Mouse (Mus musculus): Measurements from ENCODE around the gene Ccnd2. TPM values are rescaled to one million over a fixed set of nuclear protein-coding genes. Genes with fewer than 3 reads are reported as not detected.
A peak's percentile ranks its signal among the peaks of the same experiment; 100 is the strongest.

Gene Ccnd2
- polyA plus RNA-seq (2015; fragmentation: Nextera tagmentation; extraction: Ambion mirVana): 364 and 419 TPM in 2 replicates

DNA sequence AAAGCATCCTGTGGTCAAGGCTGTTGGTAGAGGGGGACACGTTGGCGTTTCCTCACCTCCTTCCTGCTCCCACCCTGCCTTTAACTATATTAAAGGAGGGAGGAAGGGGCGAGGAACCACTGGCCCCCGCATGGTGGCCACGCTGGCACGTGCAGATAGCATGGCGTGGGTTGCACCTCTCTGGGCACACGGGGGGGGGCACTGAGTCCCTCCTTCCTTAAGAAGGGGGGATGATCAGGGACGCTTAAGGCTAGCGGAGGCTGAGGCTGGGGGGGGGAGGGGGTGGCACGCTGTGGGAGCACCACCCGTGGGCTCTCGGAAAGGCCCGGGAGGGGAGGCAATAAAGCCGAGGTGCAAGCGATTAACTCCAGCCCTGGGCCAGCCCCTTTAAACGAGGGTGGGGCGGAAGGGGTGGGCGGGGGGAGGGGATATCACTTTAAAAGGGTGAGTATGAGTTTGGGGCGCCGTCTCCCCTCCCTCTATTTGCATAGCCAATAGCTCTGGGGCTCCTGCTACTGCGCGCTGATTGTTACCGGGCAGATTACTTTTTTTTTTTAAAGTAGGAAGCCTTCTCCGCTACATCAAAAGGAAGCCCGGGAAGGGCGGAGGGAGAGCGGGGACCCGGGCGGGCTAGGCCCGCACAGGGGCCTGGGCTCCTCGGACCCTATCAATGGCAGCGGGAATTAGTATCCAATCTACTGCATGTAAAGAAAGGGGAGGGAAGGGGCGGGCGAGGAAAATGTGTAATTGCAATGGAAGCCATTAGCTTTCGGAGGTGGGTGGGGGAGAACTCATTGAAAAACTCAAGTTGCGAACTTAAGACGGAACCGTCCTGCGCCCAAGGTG is at the start of gene Ccnd2:
Gene Ccnd2, minus strand, starts transcription at position 88 of the 846 bp plus-strand sequence.
- Histone ChIP-seq H3K4me1 (replicated peaks; ENCODE audit: insufficient read depth, low read length) (peaks cover 18% of the 10 kb centered on the region), H3K27ac (peak within 1 kb of the TSS; percentile 90), H3K27me3 (ENCODE audit: insufficient read depth, low read length) (no peaks in the 10 kb centered on the region), H3K4me2 (ENCODE audit: low read length) (peak within 1 kb of the TSS; percentile 91), H3K9me3 (replicated peaks; ENCODE audit: low read length) (no peaks in the 10 kb centered on the region), H3K9ac (ENCODE audit: low read depth, low read length) (peak within 1 kb of the TSS; percentile 59), H3K36me3 (ENCODE audit: insufficient read depth, low read length) (no peaks in the 10 kb centered on the region), H3K4me3 (replicated peaks; ENCODE audit: low read depth, low read length) (peak within 1 kb of the TSS; percentile 80)
- DNase-seq (ENCODE audit: low spot score) (peak; percentile 95), ATAC-seq (replicated peaks; ENCODE audit: low FRiP score, low read depth) (peak; percentile 60)
- TF ChIP-seq CTCF (IDR thresholded peaks at IDR 0.05; ENCODE audit: low read depth): no peak
- under 1% methylated on average over 39 of the region's 40 CpGs for WGBS

DNA sequence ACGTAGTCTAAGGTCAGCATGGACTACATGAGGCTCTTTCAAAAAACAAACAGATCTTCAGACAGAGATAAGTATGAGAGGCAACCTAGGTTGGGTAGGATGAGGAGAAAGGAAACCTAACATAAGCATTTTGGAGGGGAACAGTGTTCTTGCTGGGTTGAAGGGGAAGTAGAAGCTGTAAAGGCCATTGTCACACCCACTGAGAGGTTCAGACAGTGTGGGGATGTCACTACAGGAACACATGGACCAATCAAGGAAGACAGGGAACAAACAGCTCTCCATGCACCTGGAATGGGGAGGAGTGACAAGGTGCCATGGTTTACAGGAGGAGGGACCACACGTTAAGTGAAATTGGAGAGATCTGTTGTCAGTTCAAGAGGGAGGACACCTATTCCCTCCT is 45.0 kb upstream of the Ccnd2 start:
- TF ChIP-seq CTCF (IDR thresholded peaks at IDR 0.05; ENCODE audit: low read depth): no peak
- 69% methylated on average over 2 of the region's 2 CpGs for WGBS
- DNase-seq (ENCODE audit: low spot score) (no peak), ATAC-seq (replicated peaks; ENCODE audit: low FRiP score, low read depth) (no peak)
- Histone ChIP-seq H3K27ac (no peak overlapping the region), H3K9ac (ENCODE audit: low read depth, low read length) (no peak overlapping the region), H3K9me3 (replicated peaks; ENCODE audit: low read length) (no peaks in the 10 kb centered on the region), H3K4me3 (replicated peaks; ENCODE audit: low read depth, low read length) (no peak overlapping the region), H3K36me3 (ENCODE audit: insufficient read depth, low read length) (no peaks in the 10 kb centered on the region), H3K27me3 (ENCODE audit: insufficient read depth, low read length) (no peaks in the 10 kb centered on the region), H3K4me1 (replicated peaks; ENCODE audit: insufficient read depth, low read length) (no peaks in the 10 kb centered on the region), H3K4me2 (ENCODE audit: low read length) (no peak overlapping the region)

DNA sequence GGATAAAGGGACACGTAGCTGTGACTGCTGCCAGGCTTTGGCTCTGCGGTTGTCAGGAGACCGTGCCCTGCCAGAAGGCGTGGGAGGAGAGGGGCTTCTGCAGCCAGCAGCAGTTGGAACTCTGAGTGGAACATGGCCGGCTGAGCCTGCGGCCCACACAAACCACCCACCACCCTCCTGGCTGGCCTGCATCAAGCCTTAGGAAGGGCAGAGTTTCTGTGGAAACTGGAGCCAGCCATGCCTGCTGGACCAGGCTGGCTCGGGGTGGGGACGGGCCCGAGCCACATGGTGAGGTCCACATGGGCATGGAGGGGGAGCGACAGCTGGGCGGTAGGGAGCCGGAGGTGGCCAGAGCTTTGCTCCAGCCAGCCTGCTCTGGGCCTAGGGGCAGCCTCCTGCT is 29.3 kb upstream of the Ccnd2 start:
- Histone ChIP-seq H3K4me2 (ENCODE audit: low read length) (no peak overlapping the region), H3K27ac (no peak overlapping the region), H3K9me3 (replicated peaks; ENCODE audit: low read length) (no peaks in the 10 kb centered on the region), H3K36me3 (ENCODE audit: insufficient read depth, low read length) (no peaks in the 10 kb centered on the region), H3K27me3 (ENCODE audit: insufficient read depth, low read length) (no peaks in the 10 kb centered on the region), H3K4me1 (replicated peaks; ENCODE audit: insufficient read depth, low read length) (peaks cover 8% of the 10 kb centered on the region; the same call in 1 of the 2 replicates), H3K4me3 (replicated peaks; ENCODE audit: low read depth, low read length) (no peak overlapping the region), H3K9ac (ENCODE audit: low read depth, low read length) (no peak overlapping the region)
- DNase-seq (ENCODE audit: low spot score) (no peak), ATAC-seq (replicated peaks; ENCODE audit: low FRiP score, low read depth) (no peak)
- TF ChIP-seq CTCF (IDR thresholded peaks at IDR 0.05; ENCODE audit: low read depth): no peak
- WGBS: 45% methylated on average over 12 of the region's 12 CpGs

DNA sequence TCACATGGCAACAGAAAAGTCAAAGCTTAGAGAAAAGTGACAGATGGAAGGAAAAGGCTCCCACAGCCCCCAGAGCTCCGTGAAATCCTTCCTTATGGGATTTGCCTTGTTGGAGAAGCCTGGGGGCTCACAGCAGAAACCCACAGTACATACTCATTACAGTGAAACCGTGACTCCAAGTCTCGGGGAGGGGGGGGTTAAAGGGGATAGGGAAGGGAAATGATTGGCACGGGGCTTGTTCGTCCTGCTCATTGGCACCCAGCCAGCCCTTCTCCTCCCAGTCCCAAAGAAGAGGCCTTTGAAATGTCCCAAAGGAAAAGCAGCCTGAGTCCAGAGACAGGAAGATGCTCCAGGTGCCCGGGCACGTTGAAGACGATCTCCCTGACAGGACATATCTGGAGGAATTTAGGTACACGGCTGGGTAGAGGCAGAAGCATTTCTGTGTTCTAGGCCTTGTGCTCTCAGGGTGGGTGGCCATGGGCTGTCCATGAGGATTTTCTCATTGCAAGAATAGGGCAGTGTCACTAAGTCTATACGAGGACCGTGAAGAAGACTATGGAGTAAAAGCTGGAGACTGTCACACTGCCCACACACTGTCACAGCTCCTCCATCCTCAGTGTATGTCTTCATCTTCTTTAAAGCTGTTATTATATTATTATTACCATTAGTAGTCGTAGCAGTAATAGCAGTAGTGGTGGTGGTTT is 27.2 kb upstream of the Ccnd2 start:
- Histone ChIP-seq H3K4me3 (replicated peaks; ENCODE audit: low read depth, low read length) (no peak overlapping the region), H3K27ac (no peak overlapping the region), H3K36me3 (ENCODE audit: insufficient read depth, low read length) (no peaks in the 10 kb centered on the region), H3K4me2 (ENCODE audit: low read length) (no peak overlapping the region), H3K9me3 (replicated peaks; ENCODE audit: low read length) (no peaks in the 10 kb centered on the region), H3K4me1 (replicated peaks; ENCODE audit: insufficient read depth, low read length) (peaks cover 6% of the 10 kb centered on the region; the same call in 1 of the 2 replicates), H3K27me3 (ENCODE audit: insufficient read depth, low read length) (no peaks in the 10 kb centered on the region), H3K9ac (ENCODE audit: low read depth, low read length) (no peak overlapping the region)
- TF ChIP-seq CTCF (IDR thresholded peaks at IDR 0.05; ENCODE audit: low read depth): no peak
- WGBS: 57% methylated on average over 12 of the region's 12 CpGs
- no peak for DNase-seq (ENCODE audit: low spot score)
- ATAC-seq (replicated peaks; ENCODE audit: low FRiP score, low read depth): no peak

DNA sequence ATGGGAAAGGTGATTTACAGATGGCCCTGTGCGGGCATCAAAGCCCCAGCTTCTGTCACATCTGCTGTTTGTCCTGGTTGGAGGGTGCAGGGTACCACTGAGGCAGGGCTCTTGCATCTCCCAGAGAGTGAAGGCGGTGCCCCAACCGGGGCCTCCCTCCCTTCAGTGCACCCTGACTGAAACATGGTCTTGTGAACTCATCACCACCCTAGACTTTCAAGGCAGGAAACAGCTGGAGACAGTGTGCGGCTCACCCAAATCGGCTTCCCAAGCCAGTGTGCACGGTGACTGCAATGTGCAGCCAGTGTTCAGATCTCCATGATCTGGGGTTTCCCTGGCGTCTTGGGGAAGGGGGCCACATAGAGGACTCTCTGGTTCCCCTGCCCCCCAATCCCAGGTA is 26.0 kb upstream of the Ccnd2 start:
- H3K4me2 ChIP-seq (ENCODE audit: low read length): no peak overlapping the region
- no peaks in the 10 kb centered on the region for H3K36me3 ChIP-seq (ENCODE audit: insufficient read depth, low read length)
- no peaks in the 10 kb centered on the region for H3K27me3 ChIP-seq (ENCODE audit: insufficient read depth, low read length)
- peaks cover 6% of the 10 kb centered on the region; the same call in 1 of the 2 replicates for H3K4me1 ChIP-seq (replicated peaks; ENCODE audit: insufficient read depth, low read length)
- ATAC-seq (replicated peaks; ENCODE audit: low FRiP score, low read depth) (no peak), DNase-seq (ENCODE audit: low spot score) (peak; percentile 39)
- H3K27ac ChIP-seq: peak overlapping the region; percentile 19; the same call in 1 of the 2 replicates
- no peaks in the 10 kb centered on the region for H3K9me3 ChIP-seq (replicated peaks; ENCODE audit: low read length)
- no peak overlapping the region for H3K9ac ChIP-seq (ENCODE audit: low read depth, low read length)
- 53% methylated on average over 7 of the region's 7 CpGs for WGBS
- no peak for TF ChIP-seq CTCF (IDR thresholded peaks at IDR 0.05; ENCODE audit: low read depth)
- H3K4me3 ChIP-seq (replicated peaks; ENCODE audit: low read depth, low read length): no peak overlapping the region

DNA sequence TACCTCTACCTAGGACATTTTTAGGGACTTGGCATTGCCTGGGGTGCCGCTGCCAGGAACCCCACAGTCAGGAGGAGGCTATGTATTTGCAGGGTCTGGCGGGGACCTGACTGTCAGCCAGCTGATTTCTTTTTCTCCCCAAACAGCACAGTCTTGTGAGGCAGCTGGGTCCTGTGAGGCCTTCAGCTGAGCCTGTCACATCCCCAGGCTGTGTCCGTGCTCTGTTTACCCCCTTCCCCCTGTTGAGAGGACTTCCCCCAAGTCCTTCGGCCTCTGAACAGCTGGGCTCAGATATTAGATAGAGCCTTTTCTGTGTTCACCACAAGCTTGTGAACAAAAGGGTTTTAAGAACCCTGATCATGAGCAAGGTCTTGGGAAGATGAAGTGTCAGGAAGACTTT is 25.4 kb upstream of the Ccnd2 start:
- Histone ChIP-seq H3K4me3 (replicated peaks; ENCODE audit: low read depth, low read length) (no peak overlapping the region), H3K4me2 (ENCODE audit: low read length) (no peak overlapping the region), H3K36me3 (ENCODE audit: insufficient read depth, low read length) (no peaks in the 10 kb centered on the region), H3K9ac (ENCODE audit: low read depth, low read length) (no peak overlapping the region), H3K27ac (0 out of 2 replicates have a peak overlapping the region, but pooled peaks have one; percentile 19), H3K27me3 (ENCODE audit: insufficient read depth, low read length) (no peaks in the 10 kb centered on the region), H3K4me1 (replicated peaks; ENCODE audit: insufficient read depth, low read length) (peaks cover 6% of the 10 kb centered on the region; the same call in 1 of the 2 replicates), H3K9me3 (replicated peaks; ENCODE audit: low read length) (no peaks in the 10 kb centered on the region)
- WGBS: 40% methylated on average over 4 of the region's 4 CpGs
- ATAC-seq (replicated peaks; ENCODE audit: low FRiP score, low read depth) (no peak; the same call in 1 of the 2 replicates), DNase-seq (ENCODE audit: low spot score) (peak; percentile 55)
- TF ChIP-seq CTCF (IDR thresholded peaks at IDR 0.05; ENCODE audit: low read depth): no peak

All from kidney, postnatal 0 days (tissue).